Mouse (Mus musculus) T-cell, adult 66 days (primary cell): ENCODE data around the gene Sh2d1b2. TPM values are rescaled to one million over a fixed set of nuclear protein-coding genes. Genes with fewer than 3 reads are reported as not detected.

Experiments used
- total RNA-seq, 2 experiments: library from RNA; stranded (reverse); gene quantifications; 3 replicates in 1 of 2; 4 replicates in 1 of 2; pipeline ENCODE4 v1.2.4; 2023

Gene Sh2d1b2
- not detected for total RNA-seq

DNA sequence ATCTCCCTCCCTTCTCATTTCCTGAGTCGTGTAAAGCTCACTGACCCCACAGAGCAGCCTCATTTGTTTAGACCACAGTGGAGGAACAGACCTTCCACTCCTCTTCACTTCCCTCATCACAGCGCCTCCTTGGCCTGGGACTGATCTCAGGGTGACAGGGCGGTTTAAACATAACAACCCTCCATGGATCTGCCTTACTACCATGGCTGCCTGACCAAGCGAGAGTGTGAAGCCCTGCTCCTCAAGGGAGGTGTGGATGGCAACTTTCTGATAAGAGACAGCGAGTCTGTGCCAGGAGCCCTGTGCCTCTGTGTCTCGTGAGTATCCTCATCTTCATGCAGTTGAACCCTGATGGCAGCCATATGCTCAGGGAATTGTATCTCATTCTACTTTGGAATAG is at the start of gene Sh2d1b2:
Gene Sh2d1b2 (plus strand): TSS at position 62 of the 400 bp plus-strand sequence.

DNA sequence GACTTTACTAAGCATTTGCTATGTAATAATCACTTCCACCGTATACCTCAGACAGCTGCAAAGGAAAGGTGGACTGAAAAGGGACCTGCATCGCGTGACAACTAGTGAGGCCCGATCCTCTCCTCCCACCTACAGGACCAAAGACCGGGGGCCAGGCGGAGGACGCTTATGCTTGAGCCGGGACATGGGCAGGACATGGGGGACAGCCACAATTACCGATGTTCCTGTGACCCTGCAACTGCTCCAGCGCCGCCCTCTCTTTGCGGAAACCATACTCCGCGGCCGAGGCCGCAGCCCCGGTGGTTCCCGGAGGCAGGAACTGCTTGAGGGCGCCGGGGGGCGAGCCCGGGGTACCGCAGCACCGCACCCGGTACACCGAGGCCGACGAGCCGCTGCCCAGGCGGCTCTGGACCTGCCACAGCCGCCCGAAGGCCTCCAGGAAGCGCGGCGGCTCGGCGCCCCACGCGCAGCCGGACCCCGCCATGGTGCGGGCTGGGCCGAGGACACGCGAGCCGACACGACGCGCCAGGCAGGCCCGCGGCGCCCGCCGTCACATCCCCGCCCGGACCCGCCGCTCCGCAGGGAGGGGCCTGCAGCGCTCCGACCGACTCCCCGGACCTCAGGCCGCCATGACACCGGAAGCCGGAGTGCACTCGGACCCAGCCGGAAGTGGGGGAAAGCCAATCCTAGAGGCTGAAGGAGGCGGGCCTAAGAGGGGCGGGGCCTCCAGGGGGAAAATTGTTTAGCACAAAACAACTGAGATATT is 17.6 kb upstream of the Sh2d1b2 start, which contains the start of gene Uhmk1:
Gene Uhmk1 (minus strand): TSS at position 641 of the 766 bp plus-strand sequence.

DNA sequence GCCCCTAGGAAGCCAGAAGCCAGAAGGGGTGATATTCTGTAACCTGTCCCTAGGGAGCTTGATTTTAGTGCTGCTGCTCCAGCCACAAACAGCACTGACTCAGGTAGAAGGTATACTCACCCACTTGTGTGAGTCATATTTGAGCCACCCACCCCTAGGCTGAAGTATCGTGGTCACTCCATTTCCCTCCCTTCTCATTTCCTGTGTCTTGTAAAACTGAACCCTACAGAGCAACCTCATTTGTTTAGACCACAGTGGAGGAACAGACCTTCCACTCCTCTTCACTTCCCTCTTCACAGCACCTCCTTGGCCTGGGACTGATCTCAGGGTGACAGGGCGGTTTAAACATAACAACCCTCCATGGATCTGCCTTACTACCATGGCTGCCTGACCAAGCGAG is 44.5 kb downstream of the Sh2d1b2 start, which contains the start of gene Sh2d1b1:
Gene Sh2d1b1 (plus strand): TSS at position 305 of the 400 bp plus-strand sequence.

Other genes starting within 250 kb of the Sh2d1b2 start
- not detected for gene Ddr2, start 122.0 kb upstream of the Sh2d1b2 start, total RNA-seq
- gene Uap1, start 57.8 kb upstream of the Sh2d1b2 start, total RNA-seq, result 10 to 100 TPM; 33.7 to 41.0 TPM
- 10 to 100 TPM; 57.1 to 63.2 TPM for gene Uhmk1, start 17.4 kb upstream of the Sh2d1b2 start, total RNA-seq
- under 1 TPM in 1 of 2 experiments, not detected in 1; 0.55 TPM for gene Sh2d1b1, start 44.6 kb downstream of the Sh2d1b2 start, total RNA-seq
- not detected for gene Gm7694, start 73.6 kb downstream of the Sh2d1b2 start, total RNA-seq
- gene Spata46, start 76.1 kb downstream of the Sh2d1b2 start, total RNA-seq, result not detected